Mouse (Mus musculus) cortical plate, adult 2 months (tissue): ENCODE measurements around the gene Uchl3.

ENCODE experiments used
- CTCF ChIP-seq: fragments of 200-500 bp; IDR thresholded peaks from 2 replicates; pipeline ENCODE4 v1.5.1; 2011; ENCODE audit warnings: mild to moderate bottlenecking, control low read depth, low read length; ENCODE audit not compliant: insufficient read depth; ENCODE audit errors: extremely low read depth
- POLR2A ChIP-seq: fragments of 200-500 bp; IDR thresholded peaks from 2 replicates; pipeline ENCODE4 v1.6.1; 2011; ENCODE audit warnings: mild to moderate bottlenecking, low read length, control low read depth; ENCODE audit not compliant: insufficient read depth; ENCODE audit errors: extremely low read depth

DNA sequence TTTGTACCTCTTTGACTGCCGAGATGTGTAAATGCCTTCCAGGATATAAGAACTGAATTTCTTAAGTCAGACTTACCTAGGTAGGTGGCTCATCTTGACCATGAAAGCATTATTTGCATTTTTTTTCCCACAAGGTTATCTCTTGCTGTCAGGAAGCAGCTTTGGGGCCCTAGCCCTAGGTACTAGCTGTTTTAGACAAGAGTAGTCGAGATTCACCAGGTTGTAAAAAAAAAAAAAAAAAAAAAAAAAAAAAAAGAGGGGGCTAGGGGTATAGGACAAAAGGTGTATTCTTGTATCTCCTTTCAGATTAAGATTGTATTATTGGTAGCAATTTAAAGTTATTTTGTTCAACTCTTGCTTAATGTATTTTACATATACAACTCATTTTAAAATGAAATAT, 23.2 kb upstream of the Uchl3 start:
- no peak for TF ChIP-seq POLR2A
- no peak for TF ChIP-seq CTCF
